Mouse (Mus musculus) T-helper 2 cell (primary cell): Measurements from ENCODE around the gene Tprgl.

Source experiments
- in situ Hi-C: fragments of 300-600 bp; cut with MboI, MseI; formaldehyde crosslinking; loops from one replicate; pipeline ENCODE4 v1.15.1; 2025; ENCODE audit warnings: high pct_unique_total_duplicates

Tprgl gene

DNA sequence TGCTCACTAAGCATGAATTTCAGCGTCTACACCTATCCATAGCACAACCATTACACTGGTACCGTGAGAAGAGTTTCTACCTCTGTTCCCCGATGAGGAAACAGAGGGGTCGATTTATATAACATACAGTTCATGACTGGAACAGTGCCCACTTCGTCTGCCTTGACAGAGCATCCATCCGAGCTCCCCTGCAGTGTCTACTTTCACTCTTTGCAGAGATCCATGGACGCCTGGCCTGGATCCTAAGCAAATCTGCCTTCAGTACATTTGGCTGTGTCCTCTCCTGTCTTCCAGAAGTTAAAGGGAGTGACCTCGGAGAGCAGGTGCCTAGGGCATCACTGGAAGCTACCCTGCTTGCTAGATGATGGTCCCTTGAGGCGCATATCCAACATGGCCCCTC is 41.3 kb downstream of the Tprgl start:
- in situ Hi-C loops: no loop called here

DNA sequence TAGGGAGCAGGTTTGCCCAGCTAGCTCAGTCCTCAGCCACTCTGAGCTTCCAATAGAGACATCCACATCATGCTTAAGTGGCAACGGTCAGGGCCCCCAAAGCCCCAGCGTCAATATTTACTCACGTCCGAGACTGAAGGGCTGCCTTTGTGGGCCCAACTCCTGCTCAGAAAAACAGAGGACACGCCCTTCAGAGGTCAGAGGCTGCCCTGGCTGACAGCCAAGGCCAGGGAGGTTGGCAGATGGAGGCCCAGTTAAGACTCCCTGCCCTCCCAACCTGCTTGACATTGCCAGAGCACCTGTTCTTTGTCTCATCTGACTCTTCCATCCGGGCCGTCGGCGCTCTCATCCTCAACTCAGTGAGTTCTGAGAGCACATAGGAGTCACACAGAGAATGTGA is 41.7 kb downstream of the Tprgl start:
- in situ Hi-C loops: no loop called here

DNA sequence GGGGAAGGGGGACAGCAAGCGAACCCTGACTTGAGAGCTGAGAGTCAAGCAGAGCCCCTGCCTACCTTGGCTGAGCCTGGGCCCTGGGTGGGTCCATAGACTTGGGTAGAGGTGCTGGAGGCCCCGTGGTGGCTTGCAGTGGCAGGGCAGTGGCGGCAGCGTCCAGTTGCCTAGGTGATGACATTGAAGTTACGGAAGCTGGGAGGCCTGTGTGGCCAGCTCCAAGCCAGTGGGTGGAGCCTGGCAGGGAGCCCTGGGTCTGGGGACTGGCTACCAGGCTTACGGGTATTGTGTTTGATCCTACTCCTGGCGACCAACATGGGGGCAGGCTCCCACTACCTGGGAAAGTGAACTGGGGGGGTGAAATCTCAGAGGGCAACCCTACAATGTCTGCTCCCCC is 44.0 kb downstream of the Tprgl start:
- in situ Hi-C loops: no loop called here

DNA sequence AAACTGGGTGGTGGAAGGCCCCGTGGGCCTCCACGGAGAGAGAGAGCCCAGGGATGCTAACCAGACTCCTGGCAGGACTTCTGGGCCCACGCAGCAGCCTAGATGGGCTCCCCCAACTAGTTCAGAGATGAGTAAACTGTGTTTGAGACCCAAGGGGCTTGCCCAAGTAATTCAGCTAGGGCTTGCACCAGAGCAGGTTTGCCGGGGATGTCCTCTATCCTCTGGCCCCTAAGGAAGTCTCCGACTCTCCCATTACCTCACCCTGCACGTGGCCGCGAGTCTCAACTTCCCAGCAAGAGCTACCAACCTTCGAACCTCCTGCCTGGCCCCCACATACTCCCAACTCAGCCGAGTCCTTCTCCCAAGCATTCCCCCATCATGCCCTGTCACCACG is 50.6 kb downstream of the Tprgl start:
- in situ Hi-C loops: no loop called here

DNA sequence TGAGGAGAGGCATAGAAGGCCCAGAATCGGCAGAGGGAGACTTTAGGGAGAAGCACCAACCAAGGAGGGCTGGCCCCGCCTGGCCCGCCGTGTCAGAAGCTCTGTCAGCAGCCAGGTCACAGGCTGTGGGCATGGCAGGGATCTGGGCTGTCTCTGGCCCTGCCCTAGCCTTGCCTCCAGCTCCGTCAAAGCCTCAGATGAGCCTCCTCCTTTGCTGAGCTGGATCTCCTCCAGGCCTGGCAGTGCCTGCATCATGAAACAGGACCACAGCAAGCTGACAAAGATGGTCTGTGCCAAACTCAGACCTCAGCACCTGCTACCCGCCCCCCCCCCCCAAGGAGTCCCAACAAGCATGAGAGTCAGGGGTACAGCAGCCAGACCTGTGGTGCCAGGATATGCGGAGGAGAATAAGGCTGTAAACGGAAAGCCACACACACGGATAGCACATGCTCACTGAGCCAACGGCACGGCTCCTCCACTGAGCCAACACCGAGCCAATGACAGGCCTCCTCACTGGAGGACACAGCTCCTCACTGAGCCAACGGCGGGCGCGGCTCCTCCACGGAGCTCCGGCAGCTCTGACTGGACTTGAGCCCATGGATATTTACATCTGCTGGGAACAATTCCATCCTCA is 51.1 kb downstream of the Tprgl start:
- in situ Hi-C loops: no loop called here
